Mouse (Mus musculus) left cerebral cortex, postnatal 4 days (tissue): Measurements from ENCODE around the gene Kcnd3. TPM values are rescaled to one million over a fixed set of nuclear protein-coding genes. Genes with fewer than 3 reads are reported as not detected.

Source experiments
- DNase-seq: peaks from one replicate; pipeline ENCODE4 v3.0.0-alpha.2; 2022
- intact Hi-C: fragments of 180-260 bp; cut with DNase I; formaldehyde crosslinking; loops from one replicate; pipeline ENCODE4 v1.15.1; 2025
- total RNA-seq, 2 experiments: library from RNA; stranded (reverse); gene quantifications; 2 replicates each; pipeline ENCODE4 v1.2.3; 2021

The Kcnd3 gene
- total RNA-seq, 2 experiments from 2014 or later: 35.8 to 41.2 TPM

GRCm38 (mm10) chr3:105520446-105520845 is 68.3 kb downstream of the Kcnd3 start:
- intact Hi-C loops: loop anchor here (10.0 kb wide), 1 partner anchor 66 kb away; the partner anchor contains the start of gene Kcnd3
- DNase-seq: no peak

- peak; percentile 79 for DNase-seq
- intact Hi-C loops: loop anchor here (10.0 kb wide), 1 partner anchor 66 kb away; the partner anchor contains the start of gene Kcnd3
Observed at GRCm38 (mm10) chr3:105521178-105521631, 69.1 kb downstream of the Kcnd3 start.

GRCm38 (mm10) chr3:105521639-105522038 is 69.5 kb downstream of the Kcnd3 start:
- intact Hi-C loops: loop anchor here (10.0 kb wide), 1 partner anchor 67 kb away; the partner anchor contains the start of gene Kcnd3

GRCm38 (mm10) chr3:105528860-105529259 is 76.7 kb downstream of the Kcnd3 start:
- DNase-seq: no peak
- intact Hi-C loops: loop anchor here (10.0 kb wide), 1 partner anchor 74 kb away; the partner anchor contains the start of gene Kcnd3

More at GRCm38 (mm10) chr3:105521639-105522038, 69.5 kb downstream of the Kcnd3 start:
- no peak for DNase-seq

- intact Hi-C loops: loop anchor here (10.0 kb wide), 1 partner anchor 75 kb away; the partner anchor contains the start of gene Kcnd3
- peak; percentile 36 for DNase-seq
Observed at GRCm38 (mm10) chr3:105529700-105530099, 77.6 kb downstream of the Kcnd3 start.

- intact Hi-C loops: no loop called here
- DNase-seq: peak; percentile 85
Observed at GRCm38 (mm10) chr3:105530363-105531130, 78.4 kb downstream of the Kcnd3 start.

- DNase-seq: no peak
- intact Hi-C loops: no loop called here
Observed at GRCm38 (mm10) chr3:105538406-105538805, 86.3 kb downstream of the Kcnd3 start.

GRCm38 (mm10) chr3:105538819-105539607 is 86.9 kb downstream of the Kcnd3 start:
- peak; percentile 73 for DNase-seq
- intact Hi-C loops: no loop called here

GRCm38 (mm10) chr3:105542741-105543140 is 90.6 kb downstream of the Kcnd3 start:
- no peak for DNase-seq
- intact Hi-C loops: no loop called here

- no peak for DNase-seq
- intact Hi-C loops: no loop called here
Observed at GRCm38 (mm10) chr3:105544106-105544505, 92.0 kb downstream of the Kcnd3 start.

GRCm38 (mm10) chr3:105546611-105547071 is 94.5 kb downstream of the Kcnd3 start:
- DNase-seq: no peak
- intact Hi-C loops: no loop called here

GRCm38 (mm10) chr3:105548074-105548771 is 96.1 kb downstream of the Kcnd3 start:
- intact Hi-C loops: no loop called here
- no peak for DNase-seq

- intact Hi-C loops: no loop called here
- DNase-seq: no peak
Observed at GRCm38 (mm10) chr3:105559456-105559855, 107.3 kb downstream of the Kcnd3 start.

- intact Hi-C loops: no loop called here
- no peak for DNase-seq
Observed at GRCm38 (mm10) chr3:105566973-105567372, 114.8 kb downstream of the Kcnd3 start.

GRCm38 (mm10) chr3:105567472-105567871 is 115.3 kb downstream of the Kcnd3 start:
- intact Hi-C loops: no loop called here

GRCm38 (mm10) chr3:105568403-105568802 is 116.3 kb downstream of the Kcnd3 start:
- intact Hi-C loops: no loop called here
- no peak for DNase-seq

More at GRCm38 (mm10) chr3:105567472-105567871, 115.3 kb downstream of the Kcnd3 start:
- no peak for DNase-seq

GRCm38 (mm10) chr3:105568851-105569250 is 116.7 kb downstream of the Kcnd3 start:
- intact Hi-C loops: no loop called here
- no peak for DNase-seq

- intact Hi-C loops: no loop called here
- peak; percentile 56 for DNase-seq
Observed at GRCm38 (mm10) chr3:105569310-105569752, 117.2 kb downstream of the Kcnd3 start.

GRCm38 (mm10) chr3:105569950-105570349 is 117.8 kb downstream of the Kcnd3 start:
- DNase-seq: peak; percentile 43
- intact Hi-C loops: no loop called here

- no peak for DNase-seq
- intact Hi-C loops: no loop called here
Observed at GRCm38 (mm10) chr3:105570818-105571217, 118.7 kb downstream of the Kcnd3 start.
